Mouse (Mus musculus): ENCODE measurements around the gene Fgd4. TPM values are rescaled to one million over a fixed set of nuclear protein-coding genes. Genes with fewer than 3 reads are reported as not detected.
"Not testable (repeated sequence)": the region's sequence is repeated elsewhere in the genome, so short reads cannot be mapped to it uniquely, and the experiment has no call there.

Fgd4 gene
- polyA plus RNA-seq, 1 experiment from 2014 or later, result 6.9 TPM

DNA sequence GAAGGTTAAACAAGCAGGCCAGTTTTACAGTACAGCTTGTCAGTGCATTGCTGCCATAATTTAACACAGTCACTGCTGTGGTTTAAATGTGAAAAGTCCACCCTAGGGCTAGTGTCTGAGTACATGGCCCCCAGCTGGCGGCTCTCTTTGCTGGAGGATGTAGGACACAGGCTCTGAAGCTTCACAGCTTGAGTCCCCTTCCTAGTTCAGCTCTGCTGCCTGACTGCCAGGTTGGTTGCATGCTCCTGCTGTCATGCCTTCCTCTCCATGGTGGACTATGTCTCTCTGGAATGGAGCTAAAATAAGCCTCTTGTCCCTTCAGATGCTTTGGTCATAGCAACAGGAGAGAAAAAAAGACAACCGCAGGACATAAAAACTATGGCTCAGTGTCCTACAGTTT, 46.3 kb downstream of the Fgd4 start:
- H3K27ac ChIP-seq (ENCODE audit: low read depth, low read length), result no peak overlapping the region
- H3K4me1 ChIP-seq (replicated peaks; ENCODE audit: control insufficient read depth, insufficient read depth, low read length), result no peaks in the 10 kb centered on the region
- no peak overlapping the region for H3K4me3 ChIP-seq (ENCODE audit: low read depth, low read length)
- H3K36me3 ChIP-seq (ENCODE audit: control insufficient read depth, insufficient read depth), result no peaks in the 10 kb centered on the region
- H3K4me2 ChIP-seq (replicated peaks; ENCODE audit: low read depth), result no peak overlapping the region
- H3K9me3 ChIP-seq (ENCODE audit: control insufficient read depth), result no peaks in the 10 kb centered on the region
- 74% methylated on average over 2 of the region's 2 CpGs for WGBS
- H3K9ac ChIP-seq (ENCODE audit: low read depth, low read length), result no peak overlapping the region
- H3K27me3 ChIP-seq (replicated peaks; ENCODE audit: control insufficient read depth, insufficient read depth, low read length), result no peaks in the 10 kb centered on the region
- TF ChIP-seq CTCF (IDR thresholded peaks at IDR 0.05; ENCODE audit: low read depth), result no peak
- ATAC-seq, result no peak

DNA sequence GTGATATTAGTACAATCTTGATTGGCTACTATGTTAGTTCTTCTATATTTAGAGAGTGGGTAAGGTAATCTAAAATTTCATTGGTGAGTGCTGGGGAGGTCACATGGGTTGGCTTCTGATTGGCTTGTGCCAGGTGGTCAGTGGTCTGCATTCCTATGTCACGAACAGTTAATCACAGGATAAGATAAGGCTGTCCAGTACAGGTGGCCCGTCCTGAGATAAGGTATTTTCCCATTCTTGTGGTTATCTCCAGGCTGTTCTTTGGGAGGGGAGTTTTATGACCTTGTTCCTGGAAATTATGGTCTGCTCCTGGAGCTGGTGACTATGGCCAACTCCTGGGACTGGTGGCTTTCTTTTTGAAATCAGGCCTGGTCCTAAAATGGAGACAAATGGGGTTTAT, 48.2 kb downstream of the Fgd4 start:
- TF ChIP-seq CTCF (IDR thresholded peaks at IDR 0.05; ENCODE audit: low read depth), result no peak

DNA sequence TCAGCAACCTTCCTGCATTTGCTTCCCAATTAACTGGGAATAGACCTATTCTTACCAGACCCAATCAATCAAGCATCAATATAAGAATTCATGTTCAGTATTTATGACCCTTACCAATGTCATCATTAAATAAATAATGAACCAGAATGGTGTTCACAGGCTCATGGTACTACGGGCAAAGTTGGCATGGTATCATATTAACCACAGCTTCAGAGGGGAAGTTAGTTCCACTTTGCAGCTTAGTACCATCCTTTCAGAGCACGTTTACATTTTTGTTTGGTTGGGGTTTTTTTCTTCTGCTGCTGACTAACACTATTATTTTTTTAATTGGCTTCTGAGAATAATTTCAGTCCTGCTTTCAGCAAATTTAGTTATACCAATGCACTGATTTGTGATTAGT, 51.2 kb downstream of the Fgd4 start:
- Histone ChIP-seq H3K27ac (ENCODE audit: low read depth, low read length) (no peak overlapping the region), H3K36me3 (ENCODE audit: control insufficient read depth, insufficient read depth) (no peaks in the 10 kb centered on the region), H3K27me3 (replicated peaks; ENCODE audit: control insufficient read depth, insufficient read depth, low read length) (no peaks in the 10 kb centered on the region), H3K9me3 (ENCODE audit: control insufficient read depth) (no peaks in the 10 kb centered on the region), H3K9ac (ENCODE audit: low read depth, low read length) (no peak overlapping the region), H3K4me3 (ENCODE audit: low read depth, low read length) (no peak overlapping the region), H3K4me2 (replicated peaks; ENCODE audit: low read depth) (no peak overlapping the region), H3K4me1 (replicated peaks; ENCODE audit: control insufficient read depth, insufficient read depth, low read length) (no peaks in the 10 kb centered on the region)
- 73% methylated on average over 2 of the region's 2 CpGs for WGBS
- ATAC-seq, result no peak
- no peak for TF ChIP-seq CTCF (IDR thresholded peaks at IDR 0.05; ENCODE audit: low read depth)

More for the DNA sequence above, 48.2 kb downstream of the Fgd4 start:
- 25% methylated on average over 2 of the region's 2 CpGs for WGBS
- Histone ChIP-seq H3K9me3 (ENCODE audit: control insufficient read depth) (no peaks in the 10 kb centered on the region), H3K4me1 (replicated peaks; ENCODE audit: control insufficient read depth, insufficient read depth, low read length) (no peaks in the 10 kb centered on the region), H3K9ac (ENCODE audit: low read depth, low read length) (no peak overlapping the region), H3K27me3 (replicated peaks; ENCODE audit: control insufficient read depth, insufficient read depth, low read length) (no peaks in the 10 kb centered on the region), H3K27ac (ENCODE audit: low read depth, low read length) (no peak overlapping the region), H3K4me2 (replicated peaks; ENCODE audit: low read depth) (no peak overlapping the region), H3K4me3 (ENCODE audit: low read depth, low read length) (no peak overlapping the region), H3K36me3 (ENCODE audit: control insufficient read depth, insufficient read depth) (no peaks in the 10 kb centered on the region)
- no peak for ATAC-seq

DNA sequence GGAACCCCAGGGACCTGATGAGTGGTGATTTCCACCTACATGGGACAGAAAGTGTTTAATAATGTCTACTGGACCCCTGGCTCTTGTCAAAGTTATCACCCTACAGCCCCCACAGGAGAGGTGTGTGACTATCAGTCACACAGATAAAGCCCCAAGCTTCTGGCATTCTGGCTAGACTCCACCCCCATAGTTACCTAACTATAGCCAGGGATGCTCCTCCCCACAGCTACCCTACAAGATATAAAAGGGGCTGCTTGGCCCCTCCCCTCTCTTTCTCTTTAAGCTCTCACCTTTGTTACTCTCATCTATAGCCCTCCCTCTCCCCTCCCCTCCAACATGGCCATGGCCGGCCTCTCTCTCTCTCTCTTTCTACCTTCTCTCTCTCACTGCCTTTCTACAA, 53.7 kb downstream of the Fgd4 start:
- Histone ChIP-seq H3K9me3 (ENCODE audit: control insufficient read depth) (no peaks in the 10 kb centered on the region), H3K36me3 (ENCODE audit: control insufficient read depth, insufficient read depth) (no peaks in the 10 kb centered on the region), H3K27ac (ENCODE audit: low read depth, low read length) (no peak overlapping the region), H3K4me3 (ENCODE audit: low read depth, low read length) (no peak overlapping the region), H3K27me3 (replicated peaks; ENCODE audit: control insufficient read depth, insufficient read depth, low read length) (no peaks in the 10 kb centered on the region), H3K4me2 (replicated peaks; ENCODE audit: low read depth) (no peak overlapping the region), H3K9ac (ENCODE audit: low read depth, low read length) (no peak overlapping the region), H3K4me1 (replicated peaks; ENCODE audit: control insufficient read depth, insufficient read depth, low read length) (no peaks in the 10 kb centered on the region)
- ATAC-seq, result no peak
- WGBS, result 50% methylated on average over 1 of the region's 1 CpGs
- TF ChIP-seq CTCF (IDR thresholded peaks at IDR 0.05; ENCODE audit: low read depth), result no peak

DNA sequence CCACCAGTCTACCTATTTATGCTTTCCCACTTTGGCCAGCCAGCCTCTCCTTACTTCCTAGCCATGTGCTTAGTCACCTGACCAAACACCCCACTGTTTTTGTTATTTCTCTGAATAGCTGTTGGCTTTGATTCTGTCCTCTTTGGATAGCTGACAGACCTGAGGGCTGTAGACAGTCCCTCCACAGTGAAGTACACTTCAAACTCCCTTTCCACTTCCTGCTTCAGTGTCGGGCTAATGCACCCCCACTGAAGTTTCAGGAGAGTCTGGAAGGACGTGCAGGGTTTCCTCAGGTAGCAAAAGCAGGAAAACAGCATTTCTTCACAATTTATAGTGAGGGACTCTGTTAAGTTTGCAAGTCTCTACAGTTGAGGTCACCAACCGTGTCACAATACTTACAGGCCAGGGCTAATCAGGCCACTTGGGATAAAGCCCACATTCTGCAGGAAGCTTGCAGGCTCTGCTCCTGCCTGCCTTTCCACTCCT, 57.4 kb downstream of the Fgd4 start:
- no peak overlapping the region for H3K9ac ChIP-seq (ENCODE audit: low read depth, low read length)
- no peak for ATAC-seq

DNA sequence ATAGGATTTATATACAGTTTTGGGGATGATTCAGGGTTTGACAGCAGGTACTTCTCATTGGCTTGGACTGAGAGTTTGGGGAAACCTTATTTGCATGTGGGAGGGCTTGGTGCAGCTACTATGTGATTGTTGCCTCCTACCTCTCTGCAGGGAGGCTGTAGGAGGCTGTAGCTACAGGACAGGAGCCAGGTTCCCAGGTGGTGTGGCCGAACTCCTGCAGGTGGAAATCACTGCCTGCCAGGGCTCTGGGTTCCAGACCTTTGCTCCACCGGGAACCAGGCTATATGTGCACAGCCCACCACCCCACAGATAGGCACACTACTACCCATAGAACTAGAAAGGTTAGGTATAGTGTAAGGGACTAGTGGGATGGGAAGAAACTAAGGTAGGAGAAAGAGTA, 61.0 kb downstream of the Fgd4 start:
- not testable (repeated sequence) for H3K9ac ChIP-seq (ENCODE audit: low read depth, low read length); H3K36me3 ChIP-seq (ENCODE audit: control insufficient read depth, insufficient read depth); ATAC-seq; H3K9me3 ChIP-seq (ENCODE audit: control insufficient read depth); H3K4me1 ChIP-seq (replicated peaks; ENCODE audit: control insufficient read depth, insufficient read depth, low read length); H3K27me3 ChIP-seq (replicated peaks; ENCODE audit: control insufficient read depth, insufficient read depth, low read length); H3K4me2 ChIP-seq (replicated peaks; ENCODE audit: low read depth); H3K4me3 ChIP-seq (ENCODE audit: low read depth, low read length); H3K27ac ChIP-seq (ENCODE audit: low read depth, low read length)
- WGBS, result 75% methylated on average over 2 of the region's 2 CpGs

More for the DNA sequence above, 57.4 kb downstream of the Fgd4 start:
- Histone ChIP-seq H3K4me2 (replicated peaks; ENCODE audit: low read depth) (no peak overlapping the region), H3K4me1 (replicated peaks; ENCODE audit: control insufficient read depth, insufficient read depth, low read length) (no peaks in the 10 kb centered on the region), H3K27ac (ENCODE audit: low read depth, low read length) (no peak overlapping the region), H3K36me3 (ENCODE audit: control insufficient read depth, insufficient read depth) (no peaks in the 10 kb centered on the region), H3K9me3 (ENCODE audit: control insufficient read depth) (no peaks in the 10 kb centered on the region), H3K4me3 (ENCODE audit: low read depth, low read length) (no peak overlapping the region), H3K27me3 (replicated peaks; ENCODE audit: control insufficient read depth, insufficient read depth, low read length) (no peaks in the 10 kb centered on the region)
- WGBS, result 54% methylated on average over 3 of the region's 3 CpGs
- no peak for TF ChIP-seq CTCF (IDR thresholded peaks at IDR 0.05; ENCODE audit: low read depth)

DNA sequence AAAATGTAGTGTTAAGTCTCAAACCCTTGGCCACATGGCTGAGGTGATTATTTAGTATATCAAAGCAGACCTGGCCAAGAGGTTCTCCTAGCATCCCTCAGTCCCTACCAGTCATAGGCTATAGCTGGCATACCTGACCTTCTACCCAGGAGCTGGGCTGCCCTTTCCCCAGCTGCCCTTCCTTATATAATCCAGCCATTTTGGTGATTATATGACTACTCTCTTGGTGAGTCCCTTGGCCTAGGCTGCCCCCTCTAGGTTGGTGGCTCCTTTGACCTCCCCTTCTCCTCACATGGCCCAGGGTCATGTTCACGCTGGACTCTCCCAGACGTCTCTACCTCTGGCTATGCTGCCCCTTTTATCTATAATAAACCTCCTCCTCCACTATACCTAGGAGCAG, 65.1 kb downstream of the Fgd4 start:
- no peak overlapping the region for H3K4me3 ChIP-seq (ENCODE audit: low read depth, low read length)
- H3K4me1 ChIP-seq (replicated peaks; ENCODE audit: control insufficient read depth, insufficient read depth, low read length), result no peaks in the 10 kb centered on the region
- no peak overlapping the region for H3K4me2 ChIP-seq (replicated peaks; ENCODE audit: low read depth)
- no peaks in the 10 kb centered on the region for H3K9me3 ChIP-seq (ENCODE audit: control insufficient read depth)
- no peak for ATAC-seq
- no peak overlapping the region for H3K27ac ChIP-seq (ENCODE audit: low read depth, low read length)
- no peak for TF ChIP-seq CTCF (IDR thresholded peaks at IDR 0.05; ENCODE audit: low read depth)
- no peak overlapping the region for H3K9ac ChIP-seq (ENCODE audit: low read depth, low read length)
- no peaks in the 10 kb centered on the region for H3K36me3 ChIP-seq (ENCODE audit: control insufficient read depth, insufficient read depth)
- H3K27me3 ChIP-seq (replicated peaks; ENCODE audit: control insufficient read depth, insufficient read depth, low read length), result no peaks in the 10 kb centered on the region
- WGBS, result 73% methylated on average over 2 of the region's 2 CpGs

All from intestine, postnatal 0 days (tissue).